Mouse (Mus musculus) heart, embryonic 16.5 days (tissue): ENCODE results near the gene Acan. TPM values are rescaled to one million over a fixed set of nuclear protein-coding genes. Genes with fewer than 3 reads are reported as not detected.

Source experiments
- ATAC-seq: fragments of 200-750 bp; cut with Nextera tagmentation; replicated peaks from 2 replicates; pipeline ENCODE4 v1.8.0; 2017; ENCODE audit warnings: moderate number of reproducible peaks; ENCODE audit not compliant: insufficient read depth, low FRiP score; ENCODE audit errors: extremely low read depth
- H3K27ac ChIP-seq: fragments of 300-500 bp; sonication (generic); 2 replicates; pipeline ENCODE4 v1.5.1; 2014; ENCODE audit warnings: mild to moderate bottlenecking, low read length, control low read depth, moderate library complexity
- H3K27me3 ChIP-seq: fragments of 300-500 bp; sonication (generic); 2 replicates; pipeline ENCODE4 v1.6.1; 2014; ENCODE audit warnings: low read length, mixed read lengths; ENCODE audit not compliant: control insufficient read depth, insufficient read depth
- H3K36me3 ChIP-seq: fragments of 300-500 bp; sonication (generic); 2 replicates; pipeline ENCODE4 v1.6.1; 2014; ENCODE audit not compliant: control insufficient read depth, insufficient read depth
- H3K4me1 ChIP-seq: fragments of 300-500 bp; sonication (generic); 2 replicates; pipeline ENCODE4 v1.6.1; 2014; ENCODE audit warnings: low read length, mixed read lengths; ENCODE audit not compliant: control insufficient read depth, insufficient read depth
- H3K4me2 ChIP-seq: fragments of 300-500 bp; sonication (generic); 2 replicates; pipeline ENCODE4 v1.6.1; 2014; ENCODE audit warnings: low read depth, mild to moderate bottlenecking, control low read depth, low read length
- H3K4me3 ChIP-seq: fragments of 300-500 bp; sonication (generic); 2 replicates; pipeline ENCODE4 v1.5.1; 2014; ENCODE audit warnings: mild to moderate bottlenecking, control low read depth, low read length
- H3K9ac ChIP-seq: fragments of 300-500 bp; sonication (generic); 2 replicates; pipeline ENCODE4 v1.6.1; 2014; ENCODE audit warnings: low read length, control low read depth
- H3K9me3 ChIP-seq: fragments of 300-500 bp; sonication (generic); replicated peaks from 2 replicates; pipeline ENCODE4 v1.6.1; 2016; ENCODE audit warnings: low read length; ENCODE audit not compliant: control insufficient read depth
- WGBS: fragments of 180-500 bp; shearing (Covaris S2); extraction: QIAGEN DNeasy Blood & Tissue Kit; methylation state at CpG from one replicate; pipeline ENCODE4 v1.1.7; 2014; 5-methylcytosine and 5-hydroxymethylcytosine counted together
- polyA plus RNA-seq: library from polyadenylated mRNA; unstranded; fragments of >200 nt; fragmentation: Nextera tagmentation; extraction: Ambion mirVana; gene quantifications from 2 replicates; pipeline ENCODE4 v1.2.1, GENCODE M21; 2015

Acan gene
- polyA plus RNA-seq, 1 experiment from 2014 or later, result 2.1 TPM

GRCm38 (mm10) chr7:79067466-79067865 is 14.2 kb downstream of the Acan start:
- Histone ChIP-seq H3K4me2 (no peak overlapping the region), H3K9ac (no peak overlapping the region), H3K36me3 (no peaks in the 10 kb centered on the region), H3K27me3 (no peaks in the 10 kb centered on the region), H3K9me3 (no peaks in the 10 kb centered on the region), H3K27ac (no peak overlapping the region), H3K4me3 (no peak overlapping the region), H3K4me1 (0 out of 2 replicates have a peak, but pooled peaks cover 2% of the 10 kb centered on the region)
- ATAC-seq, result no peak
- WGBS, result 67% methylated on average over 7 of the region's 7 CpGs

GRCm38 (mm10) chr7:79068231-79068630 is 14.9 kb downstream of the Acan start:
- H3K4me1 ChIP-seq, result 0 out of 2 replicates have a peak, but pooled peaks cover 2% of the 10 kb centered on the region
- H3K9ac ChIP-seq, result no peak overlapping the region
- H3K4me3 ChIP-seq, result no peak overlapping the region
- H3K4me2 ChIP-seq, result no peak overlapping the region
- H3K36me3 ChIP-seq, result no peaks in the 10 kb centered on the region
- no peaks in the 10 kb centered on the region for H3K9me3 ChIP-seq
- no peaks in the 10 kb centered on the region for H3K27me3 ChIP-seq
- ATAC-seq, result peak; percentile 70
- no peak overlapping the region for H3K27ac ChIP-seq
- 17% methylated on average over 4 of the region's 4 CpGs for WGBS

GRCm38 (mm10) chr7:79079212-79079611 is 25.9 kb downstream of the Acan start:
- H3K27ac ChIP-seq, result no peak overlapping the region
- WGBS, result 60% methylated on average over 3 of the region's 3 CpGs
- no peak for ATAC-seq

GRCm38 (mm10) chr7:79080572-79081399 is 27.5 kb downstream of the Acan start:
- no peak overlapping the region for H3K9ac ChIP-seq
- no peaks in the 10 kb centered on the region for H3K36me3 ChIP-seq
- 27% methylated on average over 7 of the region's 7 CpGs for WGBS
- no peaks in the 10 kb centered on the region for H3K4me1 ChIP-seq
- no peak; the same call in 1 of the 2 replicates for ATAC-seq
- 0 out of 2 replicates have a peak, but pooled peaks cover 6% of the 10 kb centered on the region for H3K27me3 ChIP-seq
- H3K4me2 ChIP-seq, result no peak overlapping the region
- no peaks in the 10 kb centered on the region for H3K9me3 ChIP-seq
- no peak overlapping the region for H3K27ac ChIP-seq
- H3K4me3 ChIP-seq, result no peak overlapping the region

More at GRCm38 (mm10) chr7:79079212-79079611, 25.9 kb downstream of the Acan start:
- no peak overlapping the region for H3K9ac ChIP-seq
- H3K4me2 ChIP-seq, result no peak overlapping the region
- H3K4me3 ChIP-seq, result no peak overlapping the region
- H3K36me3 ChIP-seq, result no peaks in the 10 kb centered on the region
- no peaks in the 10 kb centered on the region for H3K9me3 ChIP-seq
- H3K4me1 ChIP-seq, result no peaks in the 10 kb centered on the region
- H3K27me3 ChIP-seq, result 0 out of 2 replicates have a peak, but pooled peaks cover 6% of the 10 kb centered on the region

GRCm38 (mm10) chr7:79089111-79089510 is 35.8 kb downstream of the Acan start:
- Histone ChIP-seq H3K9ac (no peak overlapping the region), H3K27me3 (no peaks in the 10 kb centered on the region), H3K4me2 (no peak overlapping the region), H3K36me3 (no peaks in the 10 kb centered on the region), H3K4me3 (no peak overlapping the region), H3K9me3 (no peaks in the 10 kb centered on the region), H3K4me1 (no peaks in the 10 kb centered on the region), H3K27ac (no peak overlapping the region)
- 63% methylated on average over 4 of the region's 4 CpGs for WGBS
- no peak for ATAC-seq

GRCm38 (mm10) chr7:79096492-79096891 is 43.2 kb downstream of the Acan start:
- ATAC-seq, result no peak
- H3K4me2 ChIP-seq, result no peak overlapping the region
- no peak overlapping the region for H3K4me3 ChIP-seq
- no peaks in the 10 kb centered on the region for H3K27me3 ChIP-seq
- no peaks in the 10 kb centered on the region for H3K4me1 ChIP-seq
- H3K9ac ChIP-seq, result no peak overlapping the region
- WGBS, result 68% methylated on average over 5 of the region's 5 CpGs
- H3K9me3 ChIP-seq, result no peaks in the 10 kb centered on the region
- H3K27ac ChIP-seq, result no peak overlapping the region
- no peaks in the 10 kb centered on the region for H3K36me3 ChIP-seq

- Histone ChIP-seq H3K9me3 (no peaks in the 10 kb centered on the region; the same call in 1 of the 2 replicates), H3K36me3 (no peaks in the 10 kb centered on the region), H3K4me2 (no peak overlapping the region), H3K4me1 (no peaks in the 10 kb centered on the region), H3K9ac (no peak overlapping the region), H3K27ac (no peak overlapping the region), H3K4me3 (no peak overlapping the region), H3K27me3 (no peaks in the 10 kb centered on the region)
- WGBS, result 55% methylated on average over 4 of the region's 4 CpGs
- no peak for ATAC-seq
Observed at GRCm38 (mm10) chr7:79113848-79114247, 60.6 kb downstream of the Acan start.

- Histone ChIP-seq H3K9me3 (no peaks in the 10 kb centered on the region), H3K27me3 (no peaks in the 10 kb centered on the region), H3K27ac (no peak overlapping the region), H3K4me3 (no peak overlapping the region), H3K9ac (no peak overlapping the region), H3K4me2 (no peak overlapping the region), H3K4me1 (no peaks in the 10 kb centered on the region), H3K36me3 (no peaks in the 10 kb centered on the region)
- WGBS, result 76% methylated on average over 5 of the region's 5 CpGs
- ATAC-seq, result no peak
Observed at GRCm38 (mm10) chr7:79123465-79123864, 70.2 kb downstream of the Acan start.

- 22% methylated on average over 8 of the region's 8 CpGs for WGBS
- no peak overlapping the region for H3K4me3 ChIP-seq
- ATAC-seq, result no peak
- H3K27me3 ChIP-seq, result peaks cover 9% of the 10 kb centered on the region; the same call in 1 of the 2 replicates
- no peaks in the 10 kb centered on the region for H3K9me3 ChIP-seq
- H3K9ac ChIP-seq, result no peak overlapping the region
- peaks cover 30% of the 10 kb centered on the region for H3K4me1 ChIP-seq
- H3K27ac ChIP-seq, result no peak overlapping the region
- H3K36me3 ChIP-seq, result peaks cover 10% of the 10 kb centered on the region
- H3K4me2 ChIP-seq, result peak overlapping the region; percentile 72
Observed at GRCm38 (mm10) chr7:79129883-79130282, 76.6 kb downstream of the Acan start.
